Mouse (Mus musculus): ENCODE measurements around the gene Fgf4. TPM values are rescaled to one million over a fixed set of nuclear protein-coding genes. Genes with fewer than 3 reads are reported as not detected.

Fgf4 gene
- polyA plus RNA-seq, 1 experiment from 2014 or later: not detected

DNA sequence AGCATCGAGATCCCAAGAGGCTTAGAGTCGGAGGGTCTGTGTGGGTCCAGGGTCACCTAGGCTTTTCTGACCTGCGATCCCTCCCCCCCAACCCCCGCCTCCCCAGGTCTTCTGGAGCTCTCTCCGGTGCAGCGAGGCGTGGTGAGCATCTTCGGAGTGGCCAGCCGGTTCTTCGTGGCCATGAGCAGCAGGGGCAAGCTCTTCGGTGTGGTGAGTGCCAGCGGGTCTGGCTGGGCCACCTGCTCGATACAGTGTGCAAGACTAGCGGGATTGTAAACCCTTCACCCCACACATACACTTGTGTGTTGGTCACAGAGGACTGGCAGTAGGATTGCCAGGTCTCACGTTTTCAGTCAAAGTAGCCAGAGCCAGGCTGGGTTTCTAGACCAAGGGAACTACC is 15.0 kb downstream of the Fgf4 start:
- H3K27ac ChIP-seq (ENCODE audit: low read length): no peak overlapping the region
- WGBS: 0% methylated on average over 15 of the region's 15 CpGs
- H3K27me3 ChIP-seq (ENCODE audit: control insufficient read depth, insufficient read depth, low read depth, low read length): peaks cover 60% of the 10 kb centered on the region
- no peak for ATAC-seq
- peaks cover 9% of the 10 kb centered on the region; the same call in 1 of the 2 replicates for H3K4me1 ChIP-seq (ENCODE audit: control insufficient read depth, insufficient read depth, low read length)
- no peaks in the 10 kb centered on the region for H3K36me3 ChIP-seq (ENCODE audit: control insufficient read depth, insufficient read depth, low read length)
- H3K9ac ChIP-seq (ENCODE audit: low read depth, low read length): no peak overlapping the region
- peak overlapping the region; percentile 16 for H3K4me2 ChIP-seq (ENCODE audit: low read length)
- no peaks in the 10 kb centered on the region for H3K9me3 ChIP-seq (replicated peaks; ENCODE audit: control insufficient read depth, low read length, poor library complexity, severe bottlenecking)
- no peak overlapping the region for H3K4me3 ChIP-seq (ENCODE audit: low read depth, low read length)

DNA sequence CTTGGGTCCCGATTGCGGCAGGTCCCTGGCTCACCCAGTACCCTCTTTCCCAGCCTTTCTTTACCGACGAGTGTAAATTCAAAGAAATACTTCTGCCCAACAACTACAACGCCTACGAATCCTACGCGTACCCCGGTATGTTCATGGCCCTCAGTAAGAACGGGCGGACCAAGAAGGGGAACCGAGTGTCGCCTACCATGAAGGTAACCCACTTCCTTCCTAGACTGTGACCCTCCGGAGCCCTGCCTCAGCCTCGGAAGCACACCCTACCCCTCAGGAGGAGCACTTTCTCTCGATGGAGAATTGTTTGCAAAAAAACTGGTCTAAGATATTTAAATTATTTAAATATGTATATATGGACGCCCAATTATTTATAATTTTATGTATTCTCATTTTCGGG is 15.5 kb downstream of the Fgf4 start:
- Histone ChIP-seq H3K4me2 (ENCODE audit: low read length) (no peak overlapping the region), H3K27me3 (ENCODE audit: control insufficient read depth, insufficient read depth, low read depth, low read length) (peaks cover 60% of the 10 kb centered on the region), H3K9ac (ENCODE audit: low read depth, low read length) (no peak overlapping the region), H3K9me3 (replicated peaks; ENCODE audit: control insufficient read depth, low read length, poor library complexity, severe bottlenecking) (no peaks in the 10 kb centered on the region), H3K4me1 (ENCODE audit: control insufficient read depth, insufficient read depth, low read length) (peaks cover 9% of the 10 kb centered on the region; the same call in 1 of the 2 replicates), H3K4me3 (ENCODE audit: low read depth, low read length) (no peak overlapping the region), H3K36me3 (ENCODE audit: control insufficient read depth, insufficient read depth, low read length) (no peaks in the 10 kb centered on the region), H3K27ac (ENCODE audit: low read length) (no peak overlapping the region)
- 4% methylated on average over 18 of the region's 18 CpGs for WGBS
- ATAC-seq: no peak

DNA sequence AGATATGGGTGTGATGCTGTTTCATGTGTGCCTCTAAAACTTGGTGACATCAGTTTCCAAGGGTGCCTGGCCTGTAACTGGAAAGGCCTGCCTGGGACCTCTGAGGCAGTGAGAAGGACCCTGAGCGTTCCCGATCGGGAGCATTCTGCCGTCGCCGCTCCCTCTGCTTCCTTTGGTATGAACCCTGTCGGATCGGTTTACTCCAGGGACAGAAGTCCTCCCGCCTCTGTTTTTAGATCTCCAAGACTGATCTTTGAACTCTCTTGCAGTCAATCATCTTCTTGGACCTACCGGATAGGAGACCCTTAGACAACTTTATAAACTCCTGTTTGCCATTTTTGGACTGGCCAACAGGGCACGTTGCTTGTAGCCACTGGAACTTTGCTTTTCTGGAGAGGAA is 16.0 kb downstream of the Fgf4 start:
- no peak for ATAC-seq
- peaks cover 60% of the 10 kb centered on the region for H3K27me3 ChIP-seq (ENCODE audit: control insufficient read depth, insufficient read depth, low read depth, low read length)
- WGBS: 3% methylated on average over 11 of the region's 11 CpGs
- H3K9me3 ChIP-seq (replicated peaks; ENCODE audit: control insufficient read depth, low read length, poor library complexity, severe bottlenecking): no peaks in the 10 kb centered on the region
- H3K4me3 ChIP-seq (ENCODE audit: low read depth, low read length): no peak overlapping the region
- no peak overlapping the region for H3K27ac ChIP-seq (ENCODE audit: low read length)
- H3K9ac ChIP-seq (ENCODE audit: low read depth, low read length): no peak overlapping the region
- no peak overlapping the region for H3K4me2 ChIP-seq (ENCODE audit: low read length)
- peaks cover 9% of the 10 kb centered on the region; the same call in 1 of the 2 replicates for H3K4me1 ChIP-seq (ENCODE audit: control insufficient read depth, insufficient read depth, low read length)
- no peaks in the 10 kb centered on the region for H3K36me3 ChIP-seq (ENCODE audit: control insufficient read depth, insufficient read depth, low read length)

DNA sequence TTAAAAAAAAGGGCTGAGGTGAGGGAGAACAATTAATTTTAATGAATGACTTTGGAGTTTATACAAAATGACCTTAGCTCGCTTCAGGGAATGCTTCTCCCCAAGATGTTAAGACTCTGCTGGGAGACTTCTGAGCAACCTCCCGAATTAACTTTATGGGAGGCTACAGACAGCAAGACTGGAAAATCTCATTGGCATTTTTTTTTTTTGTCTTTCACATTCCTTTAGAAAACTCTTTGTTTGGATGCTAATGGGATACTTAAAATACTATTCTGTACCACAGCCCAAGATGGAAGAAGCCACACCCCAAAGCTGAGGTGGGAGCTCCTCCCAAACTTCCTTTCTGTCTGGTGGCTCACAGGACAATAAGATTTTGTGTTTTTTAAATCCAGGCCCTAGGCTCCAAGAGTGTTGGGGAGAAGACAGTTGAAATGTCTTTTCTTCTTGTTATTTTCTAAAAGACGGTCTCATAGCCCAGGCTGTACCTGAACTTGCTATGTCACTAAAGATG is 17.0 kb downstream of the Fgf4 start:
- Histone ChIP-seq H3K4me1 (ENCODE audit: control insufficient read depth, insufficient read depth, low read length) (peaks cover 9% of the 10 kb centered on the region; the same call in 1 of the 2 replicates), H3K9ac (ENCODE audit: low read depth, low read length) (no peak overlapping the region), H3K4me3 (ENCODE audit: low read depth, low read length) (no peak overlapping the region), H3K27ac (ENCODE audit: low read length) (no peak overlapping the region), H3K4me2 (ENCODE audit: low read length) (no peak overlapping the region), H3K27me3 (ENCODE audit: control insufficient read depth, insufficient read depth, low read depth, low read length) (peaks cover 60% of the 10 kb centered on the region), H3K36me3 (ENCODE audit: control insufficient read depth, insufficient read depth, low read length) (no peaks in the 10 kb centered on the region), H3K9me3 (replicated peaks; ENCODE audit: control insufficient read depth, low read length, poor library complexity, severe bottlenecking) (no peaks in the 10 kb centered on the region)
- WGBS: 47% methylated on average over 3 of the region's 3 CpGs
- ATAC-seq: no peak

DNA sequence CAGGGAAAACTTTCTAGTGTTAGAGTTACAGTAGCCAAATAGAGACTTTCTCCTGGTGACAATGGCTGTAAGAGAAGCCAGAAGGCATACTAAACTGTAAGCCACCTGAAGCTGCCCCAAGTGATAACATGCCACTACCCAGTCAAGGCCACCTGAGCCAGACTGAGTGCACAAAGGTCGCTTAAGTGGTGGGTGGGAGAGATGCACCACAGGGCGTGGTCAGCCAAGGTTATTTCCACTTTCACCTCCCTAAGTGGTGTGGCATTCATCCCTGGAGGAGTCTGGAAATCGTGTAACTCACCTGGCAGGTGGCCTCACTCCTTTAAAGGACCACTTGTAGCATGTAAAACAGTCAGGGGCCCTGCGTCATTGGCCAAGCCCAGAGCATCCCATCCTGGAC is 20.0 kb downstream of the Fgf4 start:
- 69% methylated on average over 4 of the region's 4 CpGs for WGBS
- no peak overlapping the region for H3K4me2 ChIP-seq (ENCODE audit: low read length)

DNA sequence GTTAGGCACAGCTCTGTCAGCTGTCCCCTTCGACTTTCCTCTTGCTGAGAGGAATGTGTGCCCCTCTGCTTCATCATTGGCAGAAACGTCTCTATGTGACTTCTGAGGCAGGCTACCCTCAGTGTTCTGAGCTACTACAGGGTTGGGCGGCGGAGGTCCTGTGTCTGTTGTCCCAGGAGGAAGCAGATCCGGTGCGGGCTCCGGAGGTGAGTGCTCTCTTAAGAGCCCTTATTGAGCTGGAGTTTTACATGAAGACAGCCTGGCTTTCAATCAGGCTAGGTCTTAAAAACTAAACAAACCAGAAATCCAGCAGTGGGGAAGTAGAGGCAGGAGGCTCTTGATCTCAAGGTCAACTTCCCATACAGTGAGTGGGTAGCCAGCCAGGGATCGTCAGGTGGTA is 20.4 kb downstream of the Fgf4 start:
- no peak overlapping the region for H3K9ac ChIP-seq (ENCODE audit: low read depth, low read length)
- 84% methylated on average over 8 of the region's 8 CpGs for whole genome bisulfite sequencing
- no peaks in the 10 kb centered on the region for H3K36me3 ChIP-seq (ENCODE audit: control insufficient read depth, insufficient read depth, low read length)
- no peaks in the 10 kb centered on the region for H3K4me1 ChIP-seq (ENCODE audit: control insufficient read depth, insufficient read depth, low read length)
- H3K9me3 ChIP-seq (replicated peaks; ENCODE audit: control insufficient read depth, low read length, poor library complexity, severe bottlenecking): no peaks in the 10 kb centered on the region
- ATAC-seq: no peak
- H3K4me3 ChIP-seq (ENCODE audit: low read depth, low read length): no peak overlapping the region
- H3K27me3 ChIP-seq (ENCODE audit: control insufficient read depth, insufficient read depth, low read depth, low read length): peaks cover 29% of the 10 kb centered on the region
- no peak overlapping the region for H3K27ac ChIP-seq (ENCODE audit: low read length)
- H3K4me2 ChIP-seq (ENCODE audit: low read length): no peak overlapping the region

More for the DNA sequence above, 20.0 kb downstream of the Fgf4 start:
- H3K27ac ChIP-seq (ENCODE audit: low read length): no peak overlapping the region
- H3K9ac ChIP-seq (ENCODE audit: low read depth, low read length): no peak overlapping the region
- H3K27me3 ChIP-seq (ENCODE audit: control insufficient read depth, insufficient read depth, low read depth, low read length): peaks cover 33% of the 10 kb centered on the region
- ATAC-seq: no peak
- H3K4me3 ChIP-seq (ENCODE audit: low read depth, low read length): no peak overlapping the region
- no peaks in the 10 kb centered on the region; the same call in 1 of the 2 replicates for H3K4me1 ChIP-seq (ENCODE audit: control insufficient read depth, insufficient read depth, low read length)
- H3K36me3 ChIP-seq (ENCODE audit: control insufficient read depth, insufficient read depth, low read length): no peaks in the 10 kb centered on the region
- no peaks in the 10 kb centered on the region for H3K9me3 ChIP-seq (replicated peaks; ENCODE audit: control insufficient read depth, low read length, poor library complexity, severe bottlenecking)

DNA sequence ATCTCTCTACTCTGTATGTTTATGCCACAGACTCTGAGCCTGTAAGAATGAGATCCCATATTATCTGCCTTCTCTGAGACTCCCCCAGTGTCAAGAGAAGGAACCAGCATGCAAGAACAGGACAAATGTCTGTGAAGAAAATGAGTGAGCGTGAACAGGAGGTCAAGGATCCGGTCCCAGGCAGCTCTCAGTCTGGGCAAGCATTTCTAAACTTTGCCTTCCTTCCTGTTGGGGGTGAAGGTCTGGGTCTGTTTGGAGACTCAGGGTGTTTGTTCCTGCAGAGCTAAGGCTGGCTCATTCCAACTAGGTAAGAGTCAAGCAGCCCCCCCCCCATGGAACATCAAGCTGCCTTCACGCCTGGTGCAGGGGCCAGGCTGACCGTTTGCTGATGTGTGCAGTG is 25.3 kb downstream of the Fgf4 start:
- Histone ChIP-seq H3K27me3 (ENCODE audit: control insufficient read depth, insufficient read depth, low read depth, low read length) (no peaks in the 10 kb centered on the region), H3K27ac (ENCODE audit: low read length) (no peak overlapping the region), H3K4me1 (ENCODE audit: control insufficient read depth, insufficient read depth, low read length) (no peaks in the 10 kb centered on the region), H3K4me2 (ENCODE audit: low read length) (no peak overlapping the region), H3K9ac (ENCODE audit: low read depth, low read length) (no peak overlapping the region), H3K36me3 (ENCODE audit: control insufficient read depth, insufficient read depth, low read length) (no peaks in the 10 kb centered on the region), H3K4me3 (ENCODE audit: low read depth, low read length) (no peak overlapping the region), H3K9me3 (replicated peaks; ENCODE audit: control insufficient read depth, low read length, poor library complexity, severe bottlenecking) (no peaks in the 10 kb centered on the region)
- no peak for ATAC-seq
- WGBS: 67% methylated on average over 4 of the region's 4 CpGs

DNA sequence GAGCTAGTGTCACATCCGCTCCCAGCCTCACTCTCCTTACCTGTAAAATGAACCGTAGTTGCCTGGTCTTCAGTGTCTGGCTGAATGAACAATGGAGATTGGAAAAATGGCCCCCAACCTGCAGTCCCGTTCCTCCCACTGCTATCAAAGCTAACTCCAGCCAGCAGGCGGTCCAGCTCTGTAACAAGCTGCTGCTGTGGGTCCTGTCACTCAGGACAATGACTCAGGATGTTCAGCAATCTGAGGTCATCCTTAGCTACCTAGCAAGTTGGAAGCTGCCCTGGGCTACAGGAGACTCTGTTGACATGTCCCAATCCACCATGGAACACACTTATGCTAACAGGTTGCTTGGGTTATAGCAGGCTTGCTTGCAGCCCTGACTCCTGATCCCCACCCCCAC is 26.0 kb downstream of the Fgf4 start:
- WGBS: 65% methylated on average over 4 of the region's 4 CpGs

DNA sequence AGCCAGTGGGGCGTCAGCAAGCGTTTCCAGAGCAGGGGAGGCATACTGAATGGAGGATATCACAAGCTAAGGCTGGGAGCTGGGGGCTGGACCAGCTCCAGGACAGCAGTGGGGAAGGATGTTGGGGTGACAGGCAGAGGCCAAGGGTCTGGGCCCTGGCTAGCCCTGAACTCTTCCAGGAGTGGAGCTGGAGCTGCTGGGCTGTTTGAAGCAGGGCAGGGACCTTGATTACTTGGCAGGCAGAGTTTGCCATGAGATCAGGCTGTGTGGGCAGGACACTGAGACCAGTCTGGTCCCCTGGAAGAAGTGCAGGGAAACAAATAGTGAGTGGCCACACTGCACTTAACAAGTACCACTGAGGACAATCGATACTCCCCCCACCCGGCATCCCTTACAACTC is 27.1 kb downstream of the Fgf4 start:
- Histone ChIP-seq H3K4me3 (ENCODE audit: low read depth, low read length) (no peak overlapping the region), H3K9ac (ENCODE audit: low read depth, low read length) (no peak overlapping the region), H3K27me3 (ENCODE audit: control insufficient read depth, insufficient read depth, low read depth, low read length) (no peaks in the 10 kb centered on the region), H3K4me2 (ENCODE audit: low read length) (no peak overlapping the region), H3K9me3 (replicated peaks; ENCODE audit: control insufficient read depth, low read length, poor library complexity, severe bottlenecking) (no peaks in the 10 kb centered on the region), H3K36me3 (ENCODE audit: control insufficient read depth, insufficient read depth, low read length) (no peaks in the 10 kb centered on the region), H3K4me1 (ENCODE audit: control insufficient read depth, insufficient read depth, low read length) (no peaks in the 10 kb centered on the region), H3K27ac (ENCODE audit: low read length) (no peak overlapping the region)
- ATAC-seq: no peak
- 69% methylated on average over 4 of the region's 4 CpGs for WGBS

More for the DNA sequence above, 26.0 kb downstream of the Fgf4 start:
- Histone ChIP-seq H3K4me2 (ENCODE audit: low read length) (no peak overlapping the region), H3K4me3 (ENCODE audit: low read depth, low read length) (no peak overlapping the region), H3K4me1 (ENCODE audit: control insufficient read depth, insufficient read depth, low read length) (no peaks in the 10 kb centered on the region), H3K27ac (ENCODE audit: low read length) (no peak overlapping the region), H3K27me3 (ENCODE audit: control insufficient read depth, insufficient read depth, low read depth, low read length) (no peaks in the 10 kb centered on the region), H3K36me3 (ENCODE audit: control insufficient read depth, insufficient read depth, low read length) (no peaks in the 10 kb centered on the region), H3K9me3 (replicated peaks; ENCODE audit: control insufficient read depth, low read length, poor library complexity, severe bottlenecking) (no peaks in the 10 kb centered on the region), H3K9ac (ENCODE audit: low read depth, low read length) (no peak overlapping the region)
- ATAC-seq: no peak

Data from midbrain, embryonic 16.5 days (tissue).